ENCODE assay signal across 8 mouse cellular contexts in genomic region chr6:113890023-113890857, GRCm38 (mm10).
DNase-seq lines count a peak whose midpoint lies in the region; ATAC-seq lines count a peak whose summit lies in the region.

No protein-coding gene starts in this region.

- no peak for DNase-seq in heart, postnatal 10 days
- DNase-seq in cerebellum, postnatal 10 days: peak; percentile 67 to 74
- no peak for DNase-seq in intestine, embryonic 14.5 days (ENCODE audit: low spot score)
- no peak for DNase-seq in adipocyte (ENCODE audit: low spot score)
- DNase-seq in spleen, adult 12 weeks (ENCODE audit: low spot score): no peak

- H3K9ac ChIP-seq in heart, embryonic 15.5 days: no peak overlapping the region
- no peak overlapping the region for H3K9ac ChIP-seq in intestine, embryonic 14.5 days (ENCODE audit: low read length)
- H3K9ac ChIP-seq in neural tube, embryonic 12.5 days: peak overlapping the region; percentile 70

- H3K27ac ChIP-seq in heart, embryonic 15.5 days: no peak overlapping the region
- H3K27ac ChIP-seq in intestine, embryonic 14.5 days (ENCODE audit: low read depth): no peak overlapping the region
- peak overlapping the region; percentile 42; the same call in 1 of the 2 replicates for H3K27ac ChIP-seq in neural tube, embryonic 12.5 days

- 20% methylated on average over 16 of the region's 16 CpGs for WGBS in heart, embryonic 15.5 days
- 15% methylated on average over 16 of the region's 16 CpGs for WGBS in intestine, embryonic 14.5 days
- WGBS in neural tube, embryonic 12.5 days: 15% methylated on average over 16 of the region's 16 CpGs

- H3K4me3 ChIP-seq in heart, embryonic 15.5 days: peak overlapping the region; percentile 35; the same call in 1 of the 2 replicates
- H3K4me3 ChIP-seq in intestine, embryonic 14.5 days (ENCODE audit: low read depth, low read length): 0 out of 2 replicates have a peak overlapping the region, but pooled peaks have one; percentile 27
- peak overlapping the region; percentile 55 for H3K4me3 ChIP-seq in neural tube, embryonic 12.5 days

- no peaks in the 10 kb centered on the region for H3K36me3 ChIP-seq in heart, embryonic 15.5 days
- no peaks in the 10 kb centered on the region for H3K36me3 ChIP-seq in intestine, embryonic 14.5 days (ENCODE audit: control insufficient read depth, insufficient read depth, low read length)
- no peaks in the 10 kb centered on the region for H3K36me3 ChIP-seq in neural tube, embryonic 12.5 days

- ATAC-seq in heart, embryonic 15.5 days (replicated peaks; ENCODE audit: insufficient number of reproducible peaks, insufficient read depth, low FRiP score, low read depth): no peak
- ATAC-seq in intestine, embryonic 14.5 days (replicated peaks; ENCODE audit: low FRiP score, low TSS enrichment, low read depth): no peak
- peak; percentile 26; the same call in 1 of the 2 replicates for ATAC-seq in neural tube, embryonic 12.5 days (ENCODE audit: low FRiP score, low read depth)
- no peak for ATAC-seq in megakaryocyte-erythroid progenitor cell, adult 5-6 weeks (replicated peaks; ENCODE audit: low FRiP score, low TSS enrichment, poor library complexity, severe bottlenecking)

- peaks cover 7% of the 10 kb centered on the region for H3K4me1 ChIP-seq in heart, embryonic 15.5 days (replicated peaks)
- 0 out of 2 replicates have a peak, but pooled peaks cover 2% of the 10 kb centered on the region for H3K4me1 ChIP-seq in intestine, embryonic 14.5 days (replicated peaks; ENCODE audit: control insufficient read depth, insufficient read depth, low read length)
- peaks cover 29% of the 10 kb centered on the region for H3K4me1 ChIP-seq in neural tube, embryonic 12.5 days

- H3K9me3 ChIP-seq in heart, embryonic 15.5 days (replicated peaks): no peaks in the 10 kb centered on the region
- H3K9me3 ChIP-seq in intestine, embryonic 14.5 days (ENCODE audit: control insufficient read depth, low read length): no peaks in the 10 kb centered on the region
- H3K9me3 ChIP-seq in neural tube, embryonic 12.5 days: no peaks in the 10 kb centered on the region

- intact Hi-C loops in heart, postnatal 10 days (cut with DNase I): no loop called here

- H3K4me2 ChIP-seq in heart, embryonic 15.5 days: no peak overlapping the region
- peak overlapping the region; percentile 48 for H3K4me2 ChIP-seq in intestine, embryonic 14.5 days (ENCODE audit: low read length)
- peak overlapping the region; percentile 76 for H3K4me2 ChIP-seq in neural tube, embryonic 12.5 days (replicated peaks)

- H3K27me3 ChIP-seq in heart, embryonic 15.5 days: peaks cover 83% of the 10 kb centered on the region
- H3K27me3 ChIP-seq in intestine, embryonic 14.5 days (replicated peaks; ENCODE audit: control insufficient read depth, insufficient read depth, low read length): peaks cover 50% of the 10 kb centered on the region
- H3K27me3 ChIP-seq in neural tube, embryonic 12.5 days (replicated peaks): peaks cover 32% of the 10 kb centered on the region

Comparison
In these comparisons a context has a peak if more than half of its experiments do, and no peak if none do; other contexts are left out.
1. DNase-seq: peak in cerebellum, postnatal 10 days (2 of 2); none in heart, postnatal 10 days (0 of 2), intestine, embryonic 14.5 days (single experiment), adipocyte (single experiment) and spleen, adult 12 weeks (single experiment).
2. Peak in every context shown above with its lines, with median percentiles within 50 percentile points of each other: H3K4me3 ChIP-seq.